Mouse (Mus musculus): ENCODE data around the gene Dnajb2.

Dnajb2 gene

DNA sequence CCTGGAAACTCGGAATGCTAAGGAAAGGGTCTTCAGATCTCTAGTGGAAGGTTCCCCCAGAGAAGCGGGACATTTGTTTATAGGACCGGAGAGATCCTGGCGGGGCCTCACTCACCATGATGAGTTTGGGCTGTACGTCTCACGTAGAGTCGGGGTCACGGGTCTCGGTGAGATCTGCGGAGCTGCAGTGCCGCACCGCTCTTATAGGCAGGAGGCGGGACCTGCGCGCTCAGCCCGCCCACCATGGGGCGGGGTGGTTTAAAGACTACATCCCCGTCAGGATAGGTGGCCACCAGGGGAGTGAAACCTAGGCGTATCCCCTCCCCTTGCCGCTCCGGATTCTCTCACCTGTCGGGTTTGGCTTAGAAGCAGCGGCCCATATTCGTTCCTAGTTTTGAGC is 17.1 kb upstream of the Dnajb2 start:
- DNase-seq = peak; percentile 98

DNA sequence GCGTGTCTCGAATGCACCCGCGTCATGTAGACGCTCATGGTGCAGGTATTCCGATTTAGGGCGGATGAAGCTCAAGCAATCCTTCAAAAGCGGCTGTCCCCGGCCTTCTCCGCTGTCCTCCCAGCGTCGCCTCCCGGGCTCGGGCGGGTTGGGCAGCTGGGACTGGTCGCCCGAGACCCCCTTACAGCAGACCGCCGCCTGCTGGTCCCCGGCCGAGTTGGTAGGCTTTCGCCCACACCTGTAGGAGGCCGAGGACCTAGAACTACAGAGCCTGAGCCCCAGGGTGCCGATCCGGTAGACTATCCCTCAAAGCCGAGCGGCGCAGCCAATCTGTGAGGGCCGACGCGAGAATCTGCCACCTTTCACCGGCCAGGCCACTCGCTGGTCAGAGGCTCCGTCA is 16.7 kb upstream of the Dnajb2 start, which contains the start of gene Tuba4a:
Tuba4a (minus strand) TSS at position 335 of the 400 bp plus-strand sequence.
- peak; percentile 67 for DNase-seq

DNA sequence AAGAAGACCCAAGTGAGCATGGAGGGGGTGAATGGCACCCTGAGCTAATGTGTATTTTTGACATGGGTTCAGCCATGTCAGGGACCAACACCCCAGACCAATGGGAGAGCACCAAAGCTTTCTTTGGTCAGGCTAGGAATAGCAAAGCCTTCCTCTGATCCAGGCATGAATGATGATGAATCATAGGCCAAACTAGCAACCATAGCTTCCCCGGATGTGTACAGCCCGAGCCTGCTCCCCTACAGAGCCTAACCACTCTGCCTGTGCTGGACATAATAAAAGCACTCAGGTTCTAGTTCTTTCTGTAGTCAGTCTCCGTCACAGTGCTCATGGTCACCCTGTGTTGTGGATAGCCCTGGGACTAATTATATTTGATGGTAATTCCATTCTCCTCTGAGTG is 14.7 kb upstream of the Dnajb2 start:
- no peak for DNase-seq

DNA sequence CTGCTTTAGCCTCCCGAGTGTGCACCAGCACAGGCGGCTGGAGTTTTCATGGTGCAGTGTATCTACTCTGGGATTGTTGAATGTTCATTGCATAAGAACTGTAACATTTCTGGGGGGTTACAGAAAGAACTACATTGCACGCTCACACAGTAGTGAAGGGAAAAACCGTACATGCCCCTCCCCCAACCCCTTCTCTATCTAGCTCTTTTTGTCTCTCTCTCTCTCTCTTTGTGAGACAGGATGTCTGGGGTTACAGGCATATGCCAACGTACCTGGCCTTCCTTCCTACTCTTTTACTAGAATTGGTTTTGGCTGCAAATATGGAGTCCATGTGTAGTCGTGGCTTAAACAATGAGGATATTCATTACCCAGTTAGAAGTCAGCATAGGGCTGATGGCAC is 13.3 kb upstream of the Dnajb2 start:
- peak; percentile 68 for DNase-seq

DNA sequence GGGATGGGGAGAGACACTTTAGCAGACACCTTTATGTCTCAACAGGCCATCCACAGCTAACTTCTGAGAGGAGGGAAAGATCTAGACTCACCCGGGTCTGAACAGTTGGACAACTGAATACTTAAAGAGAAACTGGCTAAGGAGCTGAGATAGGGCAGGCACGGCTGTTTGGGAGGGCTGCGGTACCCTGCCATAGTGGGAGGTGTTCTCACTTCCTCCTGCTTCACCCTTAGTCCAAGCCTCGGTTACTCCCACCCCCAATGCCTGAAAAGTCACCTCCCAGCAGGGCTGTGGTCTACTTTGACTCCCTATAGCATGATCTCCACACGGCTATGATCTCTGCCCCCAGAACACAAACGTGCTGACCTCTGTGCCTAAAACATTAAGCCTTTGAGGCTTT is 12.7 kb upstream of the Dnajb2 start:
- DNase-seq = peak; percentile 45

DNA sequence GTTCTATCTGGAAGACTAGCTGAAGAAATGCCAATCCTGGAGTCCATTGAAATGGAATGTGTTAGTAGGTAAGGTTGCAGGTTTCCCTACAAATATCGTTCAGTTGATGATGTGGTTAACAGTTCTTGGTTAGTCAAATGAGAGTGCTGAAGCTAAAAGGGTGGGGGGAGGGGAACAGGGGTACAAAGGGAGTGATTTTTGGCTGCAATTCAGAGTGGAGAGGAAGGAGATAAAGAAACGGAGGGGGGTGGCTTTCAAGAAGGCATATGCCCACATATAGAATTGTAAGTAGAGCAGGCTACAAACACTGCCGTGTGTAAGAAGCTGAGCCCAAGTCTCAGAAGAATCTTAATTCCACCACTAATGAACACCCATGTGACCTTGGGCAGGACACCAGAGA is 10.7 kb upstream of the Dnajb2 start:
- no peak for DNase-seq

DNA sequence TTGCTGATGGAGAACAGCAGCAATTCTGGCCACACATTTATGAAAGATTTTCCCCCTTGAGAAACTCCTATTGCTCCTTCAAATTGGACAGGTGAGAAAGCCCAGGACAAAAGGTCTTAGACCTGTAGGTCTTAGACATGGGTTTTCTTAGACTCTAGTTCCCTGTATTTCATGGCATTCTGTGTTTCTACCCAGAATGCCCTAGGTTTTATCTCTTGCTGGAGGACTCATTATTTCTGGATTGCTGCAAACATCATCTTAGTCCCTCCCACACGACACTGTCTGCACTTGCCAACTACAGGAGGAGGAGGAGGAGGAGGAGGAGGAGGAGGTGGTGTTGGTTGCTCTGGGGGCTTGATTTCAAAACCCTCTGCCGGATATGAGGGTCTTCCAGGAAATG is 10.1 kb upstream of the Dnajb2 start:
- no peak for DNase-seq

DNA sequence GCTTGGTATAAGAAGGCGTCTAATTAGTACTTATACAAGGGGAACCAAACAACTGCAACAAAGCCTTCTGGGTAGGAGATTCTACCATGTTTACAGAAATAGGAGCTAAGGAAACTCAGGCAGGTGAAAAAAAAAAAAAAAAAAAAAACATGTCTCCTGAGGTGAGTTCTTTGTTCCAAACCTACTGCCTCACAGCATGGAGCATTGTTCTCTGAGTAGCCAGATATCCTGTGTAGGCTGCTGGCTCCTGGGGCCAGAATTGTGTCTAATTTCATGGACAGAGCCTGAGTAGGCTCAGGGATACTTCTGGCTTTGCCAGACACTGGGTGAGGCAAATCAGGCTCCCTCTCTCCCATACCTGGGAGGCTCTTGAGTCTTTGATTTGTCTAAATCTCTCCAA is 8.6 kb upstream of the Dnajb2 start:
- no peak for DNase-seq

DNA sequence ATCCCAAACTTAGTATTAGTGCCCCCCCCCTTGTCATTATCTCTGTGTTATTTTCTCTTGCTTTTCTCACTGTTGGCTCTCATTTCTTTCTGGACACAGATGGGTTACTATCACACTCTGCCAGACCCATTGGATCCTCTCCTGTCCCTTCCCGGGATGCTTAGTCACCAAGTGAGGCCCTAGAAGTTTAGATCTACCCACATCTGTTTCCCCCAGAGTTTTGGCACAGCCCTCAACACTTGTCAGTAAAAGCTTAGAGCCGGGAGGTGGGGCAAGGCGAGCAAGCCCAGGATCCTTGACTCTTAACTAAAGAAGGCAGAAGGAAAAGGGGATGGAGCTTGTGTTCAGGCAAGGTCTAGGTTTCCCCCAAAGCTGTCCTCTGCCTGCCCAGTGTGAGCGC is 7.0 kb upstream of the Dnajb2 start:
- no peak for DNase-seq

DNA sequence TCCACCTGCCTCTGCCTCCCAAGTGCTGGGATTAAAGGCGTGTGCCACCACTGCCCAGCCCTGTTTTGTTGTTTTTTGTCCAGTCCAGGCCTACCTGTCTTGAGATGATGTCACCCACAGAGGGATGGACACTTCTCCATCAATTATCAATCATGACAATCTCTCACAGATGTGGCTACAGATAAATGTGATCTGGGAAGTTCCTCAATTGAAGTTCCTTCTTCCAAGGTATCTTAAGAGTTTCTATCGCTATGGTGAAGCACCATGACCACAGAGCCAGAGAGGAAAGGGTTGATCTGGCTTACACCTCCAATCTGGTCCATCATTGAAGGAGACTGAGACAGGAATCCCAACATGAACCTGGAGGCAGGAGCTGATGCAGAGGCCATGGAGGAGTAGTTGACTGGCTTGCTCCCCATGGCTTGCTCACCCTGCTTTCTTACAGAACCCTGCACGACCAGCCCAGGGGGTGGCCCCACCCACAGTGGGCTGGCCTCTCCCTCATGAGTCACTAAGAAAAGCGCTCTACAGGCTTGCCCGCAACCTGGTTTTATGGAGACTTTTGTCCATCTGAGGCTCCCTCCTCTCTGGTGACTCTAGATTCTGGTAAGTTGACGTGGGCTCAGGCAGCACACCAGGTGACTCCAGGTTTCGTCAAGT is 5.7 kb upstream of the Dnajb2 start:
- no peak for DNase-seq

DNA sequence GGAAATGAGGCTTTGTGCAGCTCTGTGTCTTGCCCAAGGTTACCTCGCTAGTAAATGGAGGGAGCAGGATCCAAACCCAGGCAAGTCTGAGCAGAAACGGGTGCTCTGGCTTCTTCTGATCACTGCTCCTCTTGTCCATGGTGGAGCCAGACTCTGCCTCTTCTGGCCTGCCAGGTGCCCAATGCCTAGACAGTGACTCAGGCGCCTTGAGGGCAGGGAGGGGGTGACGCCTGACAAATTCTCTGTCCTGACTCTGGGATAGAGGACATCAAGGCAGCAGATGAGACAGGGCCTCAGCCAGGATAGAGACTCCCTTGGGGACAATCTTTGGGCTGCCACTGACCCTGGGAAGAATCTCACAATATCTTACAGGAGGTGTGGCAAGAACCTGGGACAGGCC is 5.0 kb upstream of the Dnajb2 start:
- DNase-seq = no peak

DNA sequence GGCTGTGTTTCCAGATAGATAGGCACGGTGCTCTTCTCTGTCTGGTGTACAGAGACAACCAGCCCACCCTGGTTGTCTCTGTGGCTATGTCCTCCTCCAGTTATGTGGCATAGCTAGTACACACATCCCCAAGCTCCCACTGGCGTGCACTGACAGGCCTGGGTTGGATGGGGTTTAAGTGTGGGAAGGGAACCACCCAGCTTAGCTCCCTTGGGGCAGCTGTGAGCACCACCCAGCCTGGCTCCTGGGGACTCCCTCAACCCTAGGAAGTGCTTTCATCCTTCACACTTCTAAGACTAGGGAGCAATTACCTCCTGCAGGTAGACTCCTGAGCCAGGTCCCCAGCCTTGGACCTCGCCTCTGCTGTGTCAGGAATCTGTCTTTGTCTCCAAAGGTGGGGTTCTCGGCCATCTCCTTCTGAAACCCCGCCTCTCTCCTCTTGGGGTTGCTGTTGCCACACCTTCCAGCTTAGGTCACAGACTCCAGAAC is 4.5 kb upstream of the Dnajb2 start, which contains the start of gene A630095N17Rik:
A630095N17Rik (minus strand) TSS at position 439 of the 489 bp plus-strand sequence.
- no peak for DNase-seq

DNA sequence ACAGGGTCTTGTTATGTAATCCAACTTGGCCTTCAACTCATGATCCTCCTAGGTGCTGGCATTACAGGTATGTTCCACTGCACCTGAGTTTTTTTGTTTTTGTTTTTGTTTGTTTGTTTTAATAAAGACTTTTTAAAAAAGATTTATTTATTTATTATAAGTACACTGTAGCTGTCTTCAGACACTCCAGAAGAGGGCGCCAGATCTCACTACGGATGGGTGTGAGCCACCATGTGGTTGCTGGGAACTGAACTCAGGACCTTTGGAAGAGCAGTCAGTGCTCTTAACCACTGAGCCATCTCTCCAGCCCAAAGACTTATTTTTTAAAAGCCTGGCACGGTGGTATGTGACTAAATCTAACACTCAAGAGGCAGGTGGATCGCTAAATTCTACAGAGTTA is 3.7 kb upstream of the Dnajb2 start:
- DNase-seq = peak; percentile 42

DNA sequence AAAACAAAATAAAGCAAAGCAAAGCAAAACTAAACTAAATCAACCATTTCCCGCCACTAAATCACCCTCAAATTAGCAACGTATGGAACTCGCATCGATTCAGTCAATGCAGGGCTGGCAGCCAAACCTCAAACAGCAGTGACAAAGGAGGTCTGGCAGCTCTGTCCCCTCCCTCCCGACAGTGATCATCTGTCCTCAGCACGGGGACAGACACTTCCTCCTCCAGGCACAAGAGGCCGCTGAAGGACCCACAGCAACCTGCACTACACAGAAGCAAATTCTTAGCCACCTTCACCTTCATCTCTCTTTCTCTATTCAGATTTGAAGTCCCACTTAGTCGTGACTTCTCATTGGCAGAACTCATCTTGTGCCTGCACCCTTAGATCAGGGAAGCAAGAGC is 1.6 kb upstream of the Dnajb2 start:
- DNase-seq = peak; percentile 78

DNA sequence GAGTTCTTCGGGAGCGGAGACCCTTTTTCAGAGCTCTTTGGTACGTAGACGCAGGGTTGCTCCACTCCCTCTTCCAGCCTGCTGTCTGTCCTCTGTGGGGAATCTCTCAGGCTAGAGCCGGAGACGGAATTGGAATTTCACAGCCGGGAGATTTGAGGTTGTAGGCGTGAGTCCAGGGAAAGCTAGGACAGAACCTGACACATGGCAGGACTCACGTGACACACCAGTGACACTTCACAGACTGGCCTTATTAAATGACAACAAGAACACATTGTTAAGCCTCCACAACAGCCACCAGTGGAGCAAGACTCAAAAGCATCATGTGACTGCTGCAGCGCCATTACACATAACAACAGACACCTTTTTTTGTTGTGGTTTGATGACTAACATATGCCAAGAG is 3.4 kb downstream of the Dnajb2 start:
- DNase-seq = no peak

DNA sequence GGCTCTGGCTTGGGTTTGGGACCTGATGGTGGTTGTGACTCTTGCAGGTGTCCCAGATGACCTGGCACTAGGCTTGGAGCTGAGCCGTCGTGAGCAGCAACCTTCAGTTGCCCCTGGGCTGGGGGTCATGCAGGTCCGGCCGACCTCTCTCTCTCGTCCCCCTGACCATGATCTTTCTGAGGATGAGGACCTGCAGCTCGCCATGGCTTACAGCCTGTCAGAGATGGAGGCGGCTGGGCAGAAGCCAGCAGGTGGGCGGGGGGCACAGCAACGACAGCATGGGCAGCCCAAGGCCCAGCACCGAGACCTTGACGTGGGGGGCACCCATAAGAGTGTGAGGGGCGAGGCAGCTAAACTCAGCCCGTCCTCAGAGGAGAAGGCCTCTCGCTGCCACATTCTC is 7.2 kb downstream of the Dnajb2 start:
- DNase-seq = no peak

DNA sequence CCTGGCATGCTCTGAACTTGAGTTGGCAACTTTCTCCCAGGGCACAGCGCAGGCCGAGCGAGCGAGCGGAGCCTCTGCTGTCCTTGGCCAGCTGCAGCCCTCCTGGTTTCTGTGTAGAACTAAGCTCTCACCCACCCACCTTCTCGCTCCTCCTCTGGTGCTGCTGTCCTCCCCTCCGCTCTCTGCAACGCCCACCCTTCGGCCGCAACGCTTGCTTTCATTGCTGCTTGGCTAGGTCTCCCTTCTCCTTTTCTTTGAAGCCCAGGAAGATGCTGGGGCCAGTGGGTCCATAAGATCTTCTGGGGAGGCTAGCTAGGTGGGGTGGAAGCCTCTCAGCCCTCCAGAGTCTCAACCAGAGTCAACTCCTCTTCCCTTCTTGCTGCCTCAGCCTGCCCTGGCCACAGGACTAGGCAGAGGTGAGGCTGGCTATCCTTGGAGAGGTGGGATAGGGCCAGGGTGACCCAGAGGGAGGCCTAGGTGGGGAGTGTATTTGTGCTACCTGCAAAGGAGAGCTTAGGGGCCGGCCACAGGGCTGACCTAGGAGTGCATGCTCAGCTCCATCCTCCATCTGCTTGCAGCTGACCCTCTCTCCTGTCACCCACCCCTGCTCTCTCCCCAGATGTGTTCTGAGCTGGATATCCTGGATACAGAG is 8.1 kb downstream of the Dnajb2 start:
- DNase-seq = no peak

DNA sequence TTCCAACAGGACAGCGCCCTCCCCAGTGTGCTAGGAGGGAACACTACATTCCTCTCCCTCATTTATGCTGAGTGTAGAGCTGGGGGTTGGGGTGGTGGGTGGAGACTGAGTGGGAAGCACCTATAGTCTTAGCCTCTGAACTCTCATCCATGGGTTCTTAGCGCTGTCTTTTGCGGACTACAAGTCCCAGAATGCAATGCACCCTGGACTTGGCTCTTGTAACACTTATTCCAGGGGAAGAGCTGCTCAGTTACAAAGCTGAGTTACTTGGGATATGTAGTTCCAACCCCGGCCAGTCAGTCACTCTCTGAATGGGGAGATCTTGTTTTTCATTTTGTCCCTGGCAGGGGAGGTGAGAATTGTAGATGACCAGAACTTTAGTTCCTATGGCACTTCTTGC is 8.6 kb downstream of the Dnajb2 start:
- DNase-seq = peak; percentile 53

DNA sequence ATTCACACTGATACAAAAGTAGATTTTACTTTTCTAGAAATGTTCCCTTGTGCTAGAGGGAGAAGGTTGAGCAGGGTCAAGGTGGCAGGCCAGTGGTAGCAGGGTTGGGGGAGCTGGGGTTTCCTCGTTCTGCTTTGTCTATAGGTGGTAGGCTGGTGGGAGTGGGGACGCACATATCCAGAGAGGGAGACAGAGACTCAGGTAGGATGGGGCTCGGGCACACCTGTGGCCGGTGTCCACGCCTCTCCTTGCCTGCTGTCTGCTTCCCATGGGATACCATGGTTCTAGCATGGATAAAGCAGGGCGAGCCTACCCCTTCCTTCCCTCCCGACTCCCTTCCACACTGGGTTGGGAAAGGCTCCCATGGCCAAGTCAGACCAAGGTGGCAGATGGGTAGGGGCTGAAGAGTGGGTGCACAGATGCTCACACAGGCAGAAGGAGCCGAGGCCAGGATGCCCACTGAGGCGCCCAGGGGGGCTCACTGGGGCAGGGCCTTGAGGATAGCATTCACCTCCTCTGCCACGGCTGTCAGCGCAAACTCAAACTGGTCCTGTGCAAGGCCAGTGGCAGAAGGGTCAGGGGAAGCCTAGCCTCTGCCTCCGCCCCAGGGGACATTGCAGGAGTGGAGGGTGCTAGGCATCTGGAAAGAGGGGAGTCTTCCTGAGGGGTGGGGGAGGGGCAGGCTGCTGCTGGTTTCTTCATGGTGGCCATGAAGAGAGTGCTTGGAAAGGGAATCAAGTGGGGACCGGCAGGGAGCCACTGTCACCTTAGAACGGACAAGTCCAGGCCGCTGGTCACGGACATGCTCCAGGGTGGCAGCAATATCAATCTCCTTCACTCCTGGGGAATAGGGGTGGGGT is 11.1 kb downstream of the Dnajb2 start:
- DNase-seq = no peak

DNA sequence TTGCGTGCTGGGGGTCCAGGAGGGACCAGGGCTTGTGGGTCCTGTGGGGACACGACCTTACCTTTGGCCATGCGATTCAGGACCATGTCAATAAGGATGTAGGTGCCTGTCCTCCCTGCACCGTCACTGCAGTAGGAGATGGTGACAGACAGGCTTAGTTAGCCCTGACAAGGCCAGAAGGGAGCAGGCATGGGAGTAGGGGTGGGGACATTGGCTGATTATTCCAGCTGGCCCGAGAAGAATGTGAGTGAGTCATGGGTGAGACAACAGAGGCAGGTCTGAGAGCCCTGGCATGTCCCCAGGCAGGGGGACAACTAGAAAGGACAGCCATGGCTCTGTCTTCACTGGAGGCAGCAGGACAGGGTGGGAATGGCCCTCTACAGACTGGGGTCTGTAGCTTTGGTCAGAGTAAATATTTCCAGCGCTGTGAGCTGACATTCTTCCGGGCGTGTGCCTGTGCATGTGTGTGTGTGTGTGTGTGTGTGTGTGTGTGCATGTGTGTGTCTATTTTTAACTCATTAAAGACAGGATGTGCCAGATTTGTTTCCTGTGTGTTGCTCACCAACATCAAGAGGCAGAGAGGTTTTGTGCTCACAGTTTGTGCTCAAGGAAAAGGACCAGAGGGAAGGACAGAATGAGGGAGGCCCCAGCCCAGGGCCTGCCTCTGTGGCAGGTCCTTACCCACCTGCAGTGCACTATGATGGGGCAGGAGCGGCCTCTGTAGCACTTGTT is 12.0 kb downstream of the Dnajb2 start:
- DNase-seq = no peak

DNA sequence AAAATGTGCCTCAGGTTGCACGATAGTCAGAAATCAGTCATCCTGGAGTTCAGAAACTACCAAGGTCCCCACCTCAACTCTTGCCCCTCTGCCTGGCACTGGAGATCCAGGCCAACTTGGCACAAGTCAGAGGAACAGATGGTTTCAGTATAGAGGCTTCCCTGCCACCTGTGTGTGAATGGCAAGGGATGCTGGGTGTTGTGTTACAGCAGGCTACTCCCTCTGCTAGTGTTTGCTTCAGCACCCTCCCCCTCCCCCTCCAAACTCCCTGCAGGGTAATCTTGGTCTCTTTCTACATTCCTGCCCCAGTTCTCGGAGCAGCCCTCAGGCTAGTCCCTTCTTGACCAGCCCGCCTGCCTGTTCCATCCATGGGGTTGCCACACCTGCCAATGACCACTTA is 14.3 kb downstream of the Dnajb2 start:
- peak; percentile 13 for DNase-seq

DNA sequence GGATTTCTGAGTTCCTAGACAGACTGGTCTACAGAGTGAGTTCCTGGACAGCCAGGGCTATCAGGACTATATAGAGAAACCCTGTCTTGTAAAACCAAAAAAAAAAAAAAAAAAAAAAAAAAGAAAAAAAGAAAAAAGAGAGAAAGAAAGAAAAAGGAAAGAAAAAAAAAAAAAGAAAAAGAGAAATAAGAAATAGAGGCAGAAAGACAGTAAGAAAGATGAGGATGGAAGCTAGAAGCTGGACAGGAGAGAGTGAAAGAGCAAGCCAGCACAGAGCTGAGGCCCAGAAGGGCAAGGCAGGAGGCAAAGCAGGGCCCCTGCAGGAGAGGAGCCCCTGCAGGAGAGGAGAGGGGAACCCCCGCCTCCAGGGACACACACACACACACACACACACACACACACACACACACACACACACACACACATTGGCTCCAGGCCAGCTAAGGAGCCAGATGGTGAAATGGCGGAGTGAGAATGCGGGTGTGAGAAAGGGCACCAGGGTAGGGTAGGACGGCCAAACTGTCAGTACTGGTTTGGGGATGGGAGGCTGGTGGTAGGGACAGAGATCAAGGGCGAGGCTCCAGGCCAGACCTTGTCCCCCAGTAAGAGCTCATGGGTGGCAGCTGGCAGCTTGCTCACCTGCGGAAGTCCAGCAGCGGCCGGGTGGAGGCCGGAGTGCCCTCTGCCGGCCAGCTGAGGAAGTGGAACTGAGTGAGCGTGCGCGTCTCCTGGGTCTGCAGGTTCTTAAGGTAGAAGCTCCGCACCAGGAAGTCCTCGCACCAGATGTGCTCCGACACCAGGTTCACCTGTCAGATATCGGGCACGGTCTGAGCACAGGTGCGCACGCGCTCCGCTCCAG is 15.1 kb downstream of the Dnajb2 start:
- DNase-seq = peak; percentile 89

Measured in thymus, postnatal 4 days (tissue).